Mouse (Mus musculus) limb, embryonic 15.5 days (tissue): ENCODE measurements around the gene Nynrin. TPM values are rescaled to one million over a fixed set of nuclear protein-coding genes. Genes with fewer than 3 reads are reported as not detected.

ENCODE experiments used
- ATAC-seq: fragments of 200-750 bp; cut with Nextera tagmentation; 2 replicates; pipeline ENCODE4 v1.8.0; 2017; ENCODE audit warnings: low read depth, moderate TSS enrichment; ENCODE audit not compliant: insufficient number of reproducible peaks, low FRiP score, low TSS enrichment
- H3K27ac ChIP-seq: fragments of 300-500 bp; sonication (generic); 2 replicates; pipeline ENCODE4 v1.5.1; 2015; ENCODE audit warnings: moderate library complexity, mild to moderate bottlenecking, inconsistent platforms
- H3K27me3 ChIP-seq: fragments of 300-500 bp; sonication (generic); 2 replicates; pipeline ENCODE4 v1.6.1; 2015; ENCODE audit warnings: inconsistent platforms
- H3K36me3 ChIP-seq: fragments of 300-500 bp; sonication (generic); 2 replicates; pipeline ENCODE4 v1.6.1; 2015; ENCODE audit warnings: inconsistent platforms
- H3K4me1 ChIP-seq: fragments of 300-500 bp; sonication (generic); 2 replicates; pipeline ENCODE4 v1.6.1; 2015; ENCODE audit warnings: inconsistent platforms
- H3K4me2 ChIP-seq: fragments of 300-500 bp; sonication (generic); 2 replicates; pipeline ENCODE4 v1.6.1; 2015; ENCODE audit warnings: mild to moderate bottlenecking, inconsistent platforms
- H3K4me3 ChIP-seq: fragments of 300-500 bp; sonication (generic); 2 replicates; pipeline ENCODE4 v1.5.1; 2015; ENCODE audit warnings: mild to moderate bottlenecking, inconsistent platforms
- H3K9ac ChIP-seq: fragments of 300-500 bp; sonication (generic); 2 replicates; pipeline ENCODE4 v1.6.1; 2015; ENCODE audit warnings: inconsistent platforms
- H3K9me3 ChIP-seq: fragments of 300-500 bp; sonication (generic); 2 replicates; pipeline ENCODE4 v1.6.1; 2016; ENCODE audit warnings: inconsistent platforms
- WGBS: fragments of 180-500 bp; shearing (Covaris S2); methylation state at CpG from one replicate; pipeline ENCODE4 v1.1.7; 2015; 5-methylcytosine and 5-hydroxymethylcytosine counted together
- polyA plus RNA-seq: library from polyadenylated mRNA; unstranded; fragments of >200 nt; fragmentation: Nextera tagmentation; extraction: Ambion mirVana; gene quantifications from 2 replicates; pipeline ENCODE4 v1.2.1, GENCODE M21; 2015

Nynrin gene
- polyA plus RNA-seq, 1 experiment from 2014 or later, result 25.5 TPM

GRCm38 (mm10) chr14:55868230-55869026, 14.6 kb downstream of the Nynrin start:
- no peak for ATAC-seq
- H3K27me3 ChIP-seq, result no peaks in the 10 kb centered on the region
- no peak overlapping the region for H3K27ac ChIP-seq
- no peak overlapping the region for H3K4me3 ChIP-seq
- H3K4me2 ChIP-seq, result no peak overlapping the region
- WGBS, result 86% methylated on average over 14 of the region's 14 CpGs
- H3K9me3 ChIP-seq, result no peaks in the 10 kb centered on the region
- H3K9ac ChIP-seq, result no peak overlapping the region
- H3K36me3 ChIP-seq, result peaks cover 90% of the 10 kb centered on the region
- peaks cover 17% of the 10 kb centered on the region for H3K4me1 ChIP-seq

- no peak overlapping the region for H3K4me3 ChIP-seq
- ATAC-seq, result no peak
- 93% methylated on average over 6 of the region's 6 CpGs for WGBS
These were observed 15.7 kb downstream of the Nynrin start for GRCm38 (mm10) chr14:55869538-55869937.

DNA sequence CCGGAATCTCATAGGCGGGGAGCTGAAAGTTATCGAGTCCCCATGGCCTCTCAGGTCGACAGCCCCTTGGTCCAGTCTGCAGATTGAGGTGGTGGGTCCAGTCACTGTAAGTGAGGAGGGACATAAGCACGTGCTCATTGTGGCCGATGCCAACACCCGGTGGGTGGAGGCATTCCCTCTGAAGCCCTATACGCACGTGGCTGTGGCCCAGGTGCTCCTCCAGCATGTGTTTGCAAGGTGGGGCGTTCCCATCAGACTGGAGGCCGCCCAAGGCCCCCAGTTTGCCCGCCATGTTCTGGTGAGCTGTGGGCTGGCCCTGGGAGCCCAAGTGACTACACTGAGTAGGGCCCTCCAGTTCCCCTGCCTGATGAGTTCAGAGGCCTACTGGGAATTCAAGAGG, 18.2 kb downstream of the Nynrin start:
- Histone ChIP-seq H3K27ac (no peak overlapping the region), H3K27me3 (no peaks in the 10 kb centered on the region), H3K9me3 (no peaks in the 10 kb centered on the region), H3K4me2 (no peak overlapping the region), H3K4me1 (peaks cover 15% of the 10 kb centered on the region), H3K4me3 (no peak overlapping the region), H3K36me3 (peaks cover 60% of the 10 kb centered on the region), H3K9ac (no peak overlapping the region)
- ATAC-seq, result no peak
- 84% methylated on average over 12 of the region's 12 CpGs for WGBS

More at GRCm38 (mm10) chr14:55869538-55869937, 15.7 kb downstream of the Nynrin start:
- H3K4me2 ChIP-seq, result no peak overlapping the region
- H3K9me3 ChIP-seq, result no peaks in the 10 kb centered on the region
- no peak overlapping the region for H3K27ac ChIP-seq
- peaks cover 16% of the 10 kb centered on the region for H3K4me1 ChIP-seq
- H3K36me3 ChIP-seq, result peaks cover 85% of the 10 kb centered on the region
- H3K27me3 ChIP-seq, result no peaks in the 10 kb centered on the region
- H3K9ac ChIP-seq, result no peak overlapping the region

GRCm38 (mm10) chr14:55872551-55872950, 18.7 kb downstream of the Nynrin start:
- WGBS, result 90% methylated on average over 17 of the region's 17 CpGs
- no peaks in the 10 kb centered on the region for H3K9me3 ChIP-seq
- no peak overlapping the region for H3K27ac ChIP-seq
- H3K36me3 ChIP-seq, result peaks cover 60% of the 10 kb centered on the region
- H3K4me3 ChIP-seq, result no peak overlapping the region
- H3K27me3 ChIP-seq, result no peaks in the 10 kb centered on the region
- no peak for ATAC-seq
- H3K4me2 ChIP-seq, result no peak overlapping the region
- no peak overlapping the region for H3K9ac ChIP-seq
- peaks cover 18% of the 10 kb centered on the region for H3K4me1 ChIP-seq

- Histone ChIP-seq H3K4me1 (peaks cover 23% of the 10 kb centered on the region), H3K36me3 (peaks cover 52% of the 10 kb centered on the region), H3K4me3 (no peak overlapping the region), H3K27me3 (no peaks in the 10 kb centered on the region), H3K9me3 (no peaks in the 10 kb centered on the region), H3K9ac (no peak overlapping the region), H3K4me2 (peak overlapping the region; percentile 32; the same call in 1 of the 2 replicates), H3K27ac (no peak overlapping the region)
- 87% methylated on average over 8 of the region's 8 CpGs for WGBS
- no peak for ATAC-seq
These were observed 19.5 kb downstream of the Nynrin start for GRCm38 (mm10) chr14:55873242-55873713.

DNA sequence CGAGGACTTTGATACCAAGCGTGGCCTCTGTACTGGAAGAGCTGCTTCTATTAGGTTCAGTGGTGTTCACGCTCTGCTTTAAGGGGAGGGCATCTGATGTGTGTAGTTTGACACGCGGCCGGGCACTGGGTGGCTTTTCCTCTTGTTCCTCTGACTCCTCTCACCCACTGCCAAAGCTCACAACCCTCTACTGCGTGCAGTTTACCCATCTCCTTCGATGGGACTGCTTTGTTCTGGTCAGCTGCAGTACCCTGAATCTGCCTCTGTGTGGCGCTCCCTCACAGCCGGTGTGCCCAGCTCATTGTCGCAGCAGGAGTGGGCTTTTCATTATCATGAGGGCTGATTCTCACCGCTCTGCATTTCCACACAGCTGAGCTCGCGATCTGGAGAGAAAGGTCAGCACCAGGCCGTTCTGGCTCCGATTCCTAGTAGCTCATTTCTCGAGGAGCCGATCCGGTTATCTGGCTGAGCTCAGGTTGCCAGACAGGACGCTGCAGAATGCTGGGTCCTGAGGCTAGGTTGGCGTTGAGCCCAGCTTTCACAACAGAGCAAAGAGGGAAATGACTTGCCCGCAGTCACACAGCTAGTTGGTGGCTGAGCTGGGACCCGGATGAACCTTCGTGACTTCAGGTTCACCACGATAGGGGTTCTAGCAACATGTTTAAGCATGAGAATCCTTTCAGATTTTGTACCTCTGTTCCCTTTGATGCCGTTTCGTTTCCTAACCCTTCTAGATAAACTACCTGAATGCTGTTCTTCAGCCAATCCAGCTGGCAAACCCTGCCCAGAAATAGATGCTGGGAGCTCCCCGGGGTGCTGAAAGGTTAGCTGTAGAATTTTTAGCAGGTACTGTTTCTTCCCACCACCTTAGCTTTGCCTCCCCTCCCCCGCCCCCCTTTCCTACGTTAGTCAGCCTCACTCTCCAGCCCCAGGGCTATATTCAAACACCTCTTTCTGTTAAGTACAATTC, 20.2 kb downstream of the Nynrin start:
- Histone ChIP-seq H3K36me3 (peaks cover 45% of the 10 kb centered on the region), H3K4me1 (peaks cover 23% of the 10 kb centered on the region), H3K9ac (no peak overlapping the region), H3K9me3 (no peaks in the 10 kb centered on the region), H3K4me3 (no peak overlapping the region; the same call in 1 of the 2 replicates), H3K27ac (peak overlapping the region; percentile 48; the same call in 1 of the 2 replicates), H3K4me2 (peak overlapping the region; percentile 32), H3K27me3 (no peaks in the 10 kb centered on the region)
- no peak for ATAC-seq
- whole genome bisulfite sequencing, result 13% methylated on average over 30 of the region's 30 CpGs

DNA sequence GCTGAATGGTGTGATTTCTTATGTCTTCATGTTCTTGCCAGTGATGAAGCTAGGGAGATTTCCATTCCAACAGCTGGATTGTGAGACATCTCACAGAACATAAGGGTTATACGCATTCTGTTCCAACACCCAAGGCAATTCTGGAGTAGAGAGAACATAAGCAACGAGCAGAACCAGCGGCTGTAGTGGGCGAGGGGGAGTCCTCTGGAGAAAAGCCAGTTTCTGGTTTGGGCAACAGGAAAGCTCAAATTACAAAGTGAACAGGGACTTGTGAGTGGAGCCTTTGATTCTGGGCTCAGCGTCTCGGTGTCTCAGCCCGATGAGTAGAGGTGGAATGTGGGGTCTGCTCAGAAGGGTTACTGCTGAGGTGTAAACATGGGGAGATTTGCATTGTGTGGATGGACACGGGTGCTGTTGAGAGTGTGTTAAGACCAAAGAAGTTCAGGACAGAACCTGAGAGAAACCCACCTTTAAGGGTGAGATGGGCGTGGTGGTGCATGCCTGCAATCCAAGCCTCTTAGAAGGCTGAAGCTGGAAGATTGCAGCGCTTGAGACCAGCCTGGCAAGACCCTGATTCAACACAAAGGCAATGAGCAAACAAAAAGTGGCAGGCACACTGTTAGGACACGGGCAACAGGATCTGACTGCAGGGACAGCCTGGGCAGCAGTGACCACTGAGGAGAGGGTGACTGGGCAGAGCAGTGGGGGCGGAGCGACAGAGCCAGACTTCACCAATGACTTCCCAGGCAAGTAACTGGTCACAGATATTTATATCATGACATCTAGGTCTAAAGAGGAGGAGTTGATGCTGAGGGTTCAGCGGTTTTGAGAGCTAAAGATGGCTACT, 23.9 kb downstream of the Nynrin start:
- 8% methylated on average over 14 of the region's 14 CpGs for WGBS
- Histone ChIP-seq H3K9me3 (no peaks in the 10 kb centered on the region), H3K4me1 (peaks cover 23% of the 10 kb centered on the region), H3K9ac (no peak overlapping the region), H3K27ac (no peak overlapping the region), H3K4me3 (no peak overlapping the region), H3K4me2 (peak overlapping the region; percentile 29; the same call in 1 of the 2 replicates), H3K27me3 (no peaks in the 10 kb centered on the region), H3K36me3 (peaks cover 8% of the 10 kb centered on the region; the same call in 1 of the 2 replicates)
- ATAC-seq, result no peak

GRCm38 (mm10) chr14:55878316-55878940, 24.6 kb downstream of the Nynrin start:
- Histone ChIP-seq H3K4me1 (peaks cover 22% of the 10 kb centered on the region), H3K4me2 (no peak overlapping the region), H3K27ac (no peak overlapping the region), H3K27me3 (no peaks in the 10 kb centered on the region), H3K9me3 (no peaks in the 10 kb centered on the region), H3K9ac (no peak overlapping the region), H3K36me3 (peaks cover under 1% of the 10 kb centered on the region; the same call in 1 of the 2 replicates), H3K4me3 (no peak overlapping the region)
- 9% methylated on average over 7 of the region's 7 CpGs for WGBS
- no peak for ATAC-seq

DNA sequence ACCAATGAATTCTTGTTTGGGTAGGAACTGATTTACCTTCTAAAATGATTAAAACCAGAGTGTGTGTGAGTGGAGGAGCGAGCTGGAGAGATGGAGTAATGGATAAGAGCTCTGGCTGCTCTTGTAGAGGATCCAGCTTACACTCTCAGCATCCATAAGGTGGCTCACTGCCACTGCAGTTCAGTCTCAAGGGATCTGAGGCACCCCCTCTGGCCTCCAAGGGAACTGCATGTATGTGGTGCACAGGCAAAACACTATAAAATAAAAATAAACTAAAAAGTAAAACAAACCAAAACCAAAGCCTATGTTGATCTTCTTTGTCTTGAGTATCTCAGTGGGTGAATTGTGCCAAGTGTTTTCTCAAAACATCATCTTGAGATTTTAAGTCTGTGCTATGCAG, 25.8 kb downstream of the Nynrin start:
- WGBS, result 47% methylated on average over 1 of the region's 1 CpGs
- Histone ChIP-seq H3K27ac (no peak overlapping the region), H3K9ac (no peak overlapping the region), H3K27me3 (no peaks in the 10 kb centered on the region), H3K4me1 (peaks cover 19% of the 10 kb centered on the region), H3K4me2 (no peak overlapping the region), H3K36me3 (no peaks in the 10 kb centered on the region), H3K4me3 (no peak overlapping the region), H3K9me3 (no peaks in the 10 kb centered on the region)
- no peak for ATAC-seq

DNA sequence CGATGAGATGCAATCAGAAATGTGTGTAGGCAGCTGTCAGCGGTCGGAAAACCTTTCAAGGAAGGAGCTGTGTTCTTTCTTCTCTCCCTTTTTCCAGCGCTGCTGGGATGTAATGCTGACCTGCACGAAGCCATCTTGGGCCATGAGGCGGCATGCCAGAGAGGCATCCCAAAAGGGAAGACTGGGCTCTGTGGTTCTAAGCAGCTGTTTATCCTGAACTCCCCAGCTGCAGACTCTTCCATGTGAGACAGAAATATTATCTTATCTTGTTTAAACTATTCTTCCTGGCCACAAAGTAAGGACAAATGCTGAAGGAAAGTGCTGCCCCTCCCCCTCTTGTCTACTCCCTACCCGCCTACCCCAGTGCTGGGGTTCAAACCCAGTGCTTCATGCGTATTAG, 27.2 kb downstream of the Nynrin start:
- no peak for ATAC-seq

DNA sequence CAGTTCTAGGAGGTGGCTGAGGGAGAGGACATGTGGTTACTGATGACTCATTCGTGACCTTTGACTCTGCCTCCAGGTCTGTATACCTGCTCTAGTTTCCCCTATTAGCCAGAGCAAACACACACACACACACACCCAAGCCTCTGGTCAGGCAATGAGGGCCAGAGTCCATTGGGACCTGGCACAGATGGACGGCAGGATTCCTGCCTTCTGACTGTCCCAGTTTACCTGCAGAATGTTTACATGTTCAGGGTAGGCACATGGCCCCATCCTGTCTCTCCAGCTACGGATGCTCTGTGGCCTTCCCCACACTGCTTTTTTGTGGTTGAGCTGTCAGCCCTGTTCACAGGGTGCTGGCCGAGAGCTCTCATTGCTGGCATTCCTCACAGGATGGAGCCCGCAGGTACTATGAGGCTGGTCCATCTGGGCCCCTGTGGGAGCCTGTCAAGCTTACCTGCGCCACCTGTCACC, 28.4 kb downstream of the Nynrin start:
- no peaks in the 10 kb centered on the region for H3K9me3 ChIP-seq
- no peak overlapping the region for H3K4me3 ChIP-seq
- WGBS, result 52% methylated on average over 6 of the region's 6 CpGs
- H3K4me1 ChIP-seq, result peaks cover 39% of the 10 kb centered on the region
- H3K27me3 ChIP-seq, result no peaks in the 10 kb centered on the region
- H3K36me3 ChIP-seq, result peaks cover 9% of the 10 kb centered on the region
- ATAC-seq, result no peak
- H3K27ac ChIP-seq, result no peak overlapping the region
- H3K9ac ChIP-seq, result no peak overlapping the region
- no peak overlapping the region for H3K4me2 ChIP-seq

More for the DNA sequence above, 27.2 kb downstream of the Nynrin start:
- H3K27me3 ChIP-seq, result no peaks in the 10 kb centered on the region
- H3K9ac ChIP-seq, result no peak overlapping the region
- H3K36me3 ChIP-seq, result no peaks in the 10 kb centered on the region
- no peaks in the 10 kb centered on the region for H3K9me3 ChIP-seq
- 83% methylated on average over 8 of the region's 8 CpGs for WGBS
- no peak overlapping the region for H3K4me2 ChIP-seq
- no peak overlapping the region for H3K27ac ChIP-seq
- H3K4me3 ChIP-seq, result no peak overlapping the region
- peaks cover 26% of the 10 kb centered on the region for H3K4me1 ChIP-seq
